Mouse (Mus musculus) spleen, postnatal 36 days (tissue): ENCODE results near the gene Kcnmb2.

ENCODE experiments used
- DNase-seq, 2 experiments: peaks; one replicate each; pipeline ENCODE4 v3.0.0; 2022; ENCODE audit warnings: low spot score in 2 of 2, mixed read lengths in 1 of 2

Gene Kcnmb2

GRCm38 (mm10) chr3:32012205-32012931 is 110.1 kb downstream of the Kcnmb2 start:
- DNase-seq: no peak

DNA sequence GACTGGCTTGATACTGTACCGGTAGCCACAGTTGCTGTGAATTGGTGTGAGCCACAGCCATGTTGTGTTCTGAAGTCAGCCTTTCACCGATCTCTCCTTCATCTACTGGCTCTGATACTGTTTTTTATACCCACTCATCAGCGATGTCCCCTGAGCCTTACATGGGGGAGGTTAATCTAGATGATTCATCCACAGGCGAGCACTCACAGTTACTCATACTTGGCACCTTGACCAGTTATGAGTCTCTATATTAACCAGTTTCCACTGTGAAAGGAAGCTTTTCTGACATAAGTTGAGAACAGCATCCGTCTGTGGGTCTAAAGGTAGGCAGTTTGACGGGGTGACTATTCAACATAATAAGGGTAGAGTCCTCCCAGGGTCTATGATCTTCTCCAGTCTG is 118.7 kb downstream of the Kcnmb2 start:
- DNase-seq: no peak

- DNase-seq: no peak
Observed at GRCm38 (mm10) chr3:32029375-32030050, 127.2 kb downstream of the Kcnmb2 start.

GRCm38 (mm10) chr3:32032381-32032780 is 130.1 kb downstream of the Kcnmb2 start:
- DNase-seq: no peak

DNA sequence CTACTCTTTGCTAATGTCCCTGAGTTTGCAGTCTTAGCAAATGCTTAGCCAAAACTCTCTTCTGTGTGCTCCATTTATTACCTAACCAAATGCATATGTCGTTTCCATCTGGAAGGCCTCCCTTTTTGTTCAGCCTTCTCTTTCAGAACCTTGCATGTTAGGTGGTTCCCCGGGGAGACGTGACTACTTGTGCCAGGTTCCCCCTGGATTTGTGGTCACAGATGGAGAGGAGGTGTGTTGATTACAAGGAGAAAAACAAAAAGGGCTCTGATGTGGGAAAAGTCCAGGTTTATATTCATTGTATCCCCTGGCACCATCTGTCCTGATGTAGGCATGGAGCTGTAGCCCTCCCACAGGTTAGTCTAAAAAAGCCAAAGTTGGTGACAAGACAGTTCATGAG is 141.5 kb downstream of the Kcnmb2 start:
- no peak for DNase-seq

GRCm38 (mm10) chr3:32048777-32049176 is 146.5 kb downstream of the Kcnmb2 start:
- no peak for DNase-seq

GRCm38 (mm10) chr3:32052596-32052995 is 150.3 kb downstream of the Kcnmb2 start:
- no peak for DNase-seq

- no peak for DNase-seq
Observed at GRCm38 (mm10) chr3:32053610-32054241, 151.4 kb downstream of the Kcnmb2 start.

GRCm38 (mm10) chr3:32059888-32060656 is 157.8 kb downstream of the Kcnmb2 start:
- DNase-seq: no peak

GRCm38 (mm10) chr3:32062685-32063084 is 160.4 kb downstream of the Kcnmb2 start:
- no peak for DNase-seq

- DNase-seq: no peak
Observed at GRCm38 (mm10) chr3:32063312-32063711, 161.0 kb downstream of the Kcnmb2 start.

GRCm38 (mm10) chr3:32067004-32067935 is 165.0 kb downstream of the Kcnmb2 start:
- DNase-seq: no peak

DNA sequence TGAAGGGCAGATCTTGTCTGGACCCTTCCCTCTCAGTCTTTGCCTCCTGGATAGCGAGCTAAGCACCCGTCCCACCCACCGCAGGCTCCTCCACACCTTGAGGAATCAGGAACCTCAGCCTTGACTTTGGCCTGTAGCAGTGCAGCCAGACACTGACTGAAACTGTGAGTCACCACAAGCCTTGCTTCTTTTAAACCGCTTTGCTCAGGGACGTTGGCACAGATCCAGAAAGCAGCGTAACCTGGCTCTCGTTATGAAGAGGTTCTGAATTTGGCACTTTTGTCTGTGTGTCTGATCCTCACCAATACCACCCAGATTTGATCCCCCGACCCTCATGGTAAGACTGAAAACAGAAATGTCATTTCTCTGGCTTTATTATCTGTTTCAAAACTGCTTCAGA is 171.6 kb downstream of the Kcnmb2 start:
- DNase-seq: no peak

- DNase-seq: no peak
Observed at GRCm38 (mm10) chr3:32088762-32089161, 186.5 kb downstream of the Kcnmb2 start.

- DNase-seq: no peak
Observed at GRCm38 (mm10) chr3:32101391-32101790, 199.1 kb downstream of the Kcnmb2 start.

DNA sequence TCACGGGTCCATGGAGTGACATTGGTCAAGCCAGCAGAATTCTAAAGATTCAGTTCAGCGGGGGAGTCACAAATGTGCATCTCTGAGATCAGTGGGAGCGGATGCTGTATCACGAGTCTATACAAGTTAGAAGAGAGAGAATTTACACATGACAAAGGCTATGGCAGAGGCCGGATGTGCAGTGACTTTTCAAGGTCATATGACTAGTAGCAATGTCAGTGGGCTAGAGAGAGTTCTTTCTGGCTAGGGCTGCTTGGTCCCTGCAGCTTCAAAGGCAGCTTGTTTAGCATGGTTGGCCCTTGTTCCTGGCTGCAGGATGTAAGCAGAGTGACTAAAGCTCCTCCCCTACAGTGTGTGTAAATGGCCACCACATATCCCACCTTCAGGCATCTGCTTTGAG is 217.5 kb downstream of the Kcnmb2 start:
- no peak for DNase-seq

- DNase-seq: no peak
Observed at GRCm38 (mm10) chr3:32121731-32122130, 219.4 kb downstream of the Kcnmb2 start.

DNA sequence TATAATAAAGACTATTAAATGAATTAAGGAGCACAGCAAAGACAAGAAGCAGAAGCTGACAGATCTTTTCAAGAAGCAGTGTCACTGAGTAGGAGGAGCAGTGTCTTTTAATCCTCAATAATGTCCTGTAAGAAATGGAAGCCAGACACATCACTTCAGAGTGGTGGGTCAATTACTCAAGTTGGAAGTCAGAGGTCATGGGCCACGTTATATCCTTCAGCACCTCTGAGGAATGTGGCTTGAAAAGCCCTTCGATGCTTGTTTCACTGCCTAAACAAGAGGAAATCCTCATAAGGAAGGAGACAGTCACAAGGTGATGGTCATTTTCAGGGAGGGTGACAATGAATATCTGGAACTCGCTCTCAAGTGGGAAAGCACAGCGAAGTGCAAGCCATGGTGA is 223.1 kb downstream of the Kcnmb2 start:
- no peak for DNase-seq

DNA sequence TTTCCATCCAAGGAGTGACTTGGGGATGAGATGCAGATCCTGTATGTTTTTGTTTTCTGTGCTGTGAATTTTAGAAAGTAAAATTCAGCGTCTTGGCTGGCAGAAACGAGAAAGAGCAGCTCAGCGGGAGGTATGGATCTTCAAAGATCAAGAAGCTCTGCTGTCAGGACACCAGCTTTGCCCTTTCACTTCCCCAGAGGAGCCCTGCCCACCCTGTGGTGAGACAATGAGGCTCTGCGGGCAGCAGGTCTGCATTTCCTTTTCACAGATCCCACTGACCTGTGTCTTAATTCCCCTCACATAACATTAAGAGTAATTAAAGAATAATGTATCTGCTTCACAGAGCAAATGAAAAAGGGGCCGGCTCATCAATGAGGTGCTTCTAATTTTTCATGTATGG is 226.1 kb downstream of the Kcnmb2 start:
- DNase-seq: no peak

- no peak for DNase-seq
Observed at GRCm38 (mm10) chr3:32130696-32131095, 228.4 kb downstream of the Kcnmb2 start.

- no peak for DNase-seq
Observed at GRCm38 (mm10) chr3:32132395-32133004, 230.2 kb downstream of the Kcnmb2 start.
